Mouse (Mus musculus): ENCODE results near the gene Ccdc102a.
A peak's percentile ranks its signal among the peaks of the same experiment; 100 is the strongest.
"Not testable (repeated sequence)": the region's sequence is repeated elsewhere in the genome, so short reads cannot be mapped to it uniquely, and the experiment has no call there.

The Ccdc102a gene

GRCm38 (mm10) chr8:94875096-94875870 lies 42.6 kb downstream of the Ccdc102a start:
- peak; percentile 42 for DNase-seq (ENCODE audit: extremely low spot score, low spot score)

- DNase-seq (ENCODE audit: extremely low spot score, low spot score): peak; percentile 70
Observed at GRCm38 (mm10) chr8:94874358-94874757, 43.5 kb downstream of the Ccdc102a start.

GRCm38 (mm10) chr8:94872576-94872975 lies 45.3 kb downstream of the Ccdc102a start:
- no peak for DNase-seq (ENCODE audit: extremely low spot score, low spot score)

GRCm38 (mm10) chr8:94872156-94872555 lies 45.7 kb downstream of the Ccdc102a start:
- DNase-seq (ENCODE audit: extremely low spot score, low spot score): no peak

GRCm38 (mm10) chr8:94871108-94871894 lies 46.6 kb downstream of the Ccdc102a start:
- DNase-seq (ENCODE audit: extremely low spot score, low spot score): peak; percentile 51

- DNase-seq (ENCODE audit: extremely low spot score, low spot score): peak; percentile 30
Observed at GRCm38 (mm10) chr8:94870474-94871107, 47.3 kb downstream of the Ccdc102a start.

GRCm38 (mm10) chr8:94870003-94870402 lies 47.9 kb downstream of the Ccdc102a start:
- DNase-seq (ENCODE audit: extremely low spot score, low spot score): no peak

- DNase-seq (ENCODE audit: extremely low spot score, low spot score): no peak
Observed at GRCm38 (mm10) chr8:94869146-94869545, 48.8 kb downstream of the Ccdc102a start.

GRCm38 (mm10) chr8:94866921-94867320 lies 51.0 kb downstream of the Ccdc102a start:
- DNase-seq (ENCODE audit: extremely low spot score, low spot score): no peak

GRCm38 (mm10) chr8:94865292-94865691 lies 52.6 kb downstream of the Ccdc102a start:
- no peak for DNase-seq (ENCODE audit: extremely low spot score, low spot score)

- DNase-seq (ENCODE audit: extremely low spot score, low spot score): no peak
Observed at GRCm38 (mm10) chr8:94863897-94864673, 53.8 kb downstream of the Ccdc102a start.

- no peak for DNase-seq (ENCODE audit: extremely low spot score, low spot score)
Observed at GRCm38 (mm10) chr8:94862487-94863220, 55.2 kb downstream of the Ccdc102a start.

- peak; percentile 62 for DNase-seq (ENCODE audit: extremely low spot score, low spot score)
Observed at GRCm38 (mm10) chr8:94861352-94861910, 56.5 kb downstream of the Ccdc102a start.

- DNase-seq (ENCODE audit: extremely low spot score, low spot score): peak; percentile 94
Observed at GRCm38 (mm10) chr8:94857346-94858173, 60.3 kb downstream of the Ccdc102a start, which contains the start of gene Polr2c. TSS of gene Polr2c (plus strand) at chr8:94857450.

GRCm38 (mm10) chr8:94857011-94857345 lies 60.9 kb downstream of the Ccdc102a start:
- no peak for DNase-seq (ENCODE audit: extremely low spot score, low spot score)

- not testable (repeated sequence) for DNase-seq (ENCODE audit: extremely low spot score, low spot score)
Observed at GRCm38 (mm10) chr8:94854761-94855160, 63.1 kb downstream of the Ccdc102a start.
